Mouse (Mus musculus): ENCODE data around the gene 5730522E02Rik. TPM values are rescaled to one million over a fixed set of nuclear protein-coding genes. Genes with fewer than 3 reads are reported as not detected.

The 5730522E02Rik gene
- polyA plus RNA-seq, 1 experiment from 2014 or later, result 10.6 TPM

GRCm38 (mm10) chr11:25606886-25607285 lies 603.7 kb downstream of the 5730522E02Rik start:
- ATAC-seq (ENCODE audit: insufficient number of reproducible peaks, insufficient read depth, low FRiP score, low TSS enrichment), result no peak
- WGBS, result 53% methylated on average over 2 of the region's 2 CpGs
- no peak overlapping the region for H3K4me2 ChIP-seq (replicated peaks)

GRCm38 (mm10) chr11:25600030-25600429 lies 610.5 kb downstream of the 5730522E02Rik start:
- Histone ChIP-seq H3K4me2 (replicated peaks) (no peak overlapping the region), H3K4me1 (no peaks in the 10 kb centered on the region), H3K27me3 (no peaks in the 10 kb centered on the region), H3K4me3 (no peak overlapping the region), H3K9ac (no peak overlapping the region), H3K27ac (no peak overlapping the region), H3K9me3 (no peaks in the 10 kb centered on the region), H3K36me3 (no peaks in the 10 kb centered on the region)
- WGBS, result 82% methylated on average over 5 of the region's 5 CpGs
- ATAC-seq (ENCODE audit: insufficient number of reproducible peaks, insufficient read depth, low FRiP score, low TSS enrichment), result no peak

More at GRCm38 (mm10) chr11:25606886-25607285, 603.7 kb downstream of the 5730522E02Rik start:
- Histone ChIP-seq H3K4me1 (no peaks in the 10 kb centered on the region), H3K36me3 (no peaks in the 10 kb centered on the region), H3K9me3 (no peaks in the 10 kb centered on the region), H3K9ac (no peak overlapping the region), H3K27ac (no peak overlapping the region), H3K4me3 (no peak overlapping the region), H3K27me3 (no peaks in the 10 kb centered on the region)

GRCm38 (mm10) chr11:25595303-25595702 lies 615.3 kb downstream of the 5730522E02Rik start:
- Histone ChIP-seq H3K36me3 (no peaks in the 10 kb centered on the region), H3K4me1 (no peaks in the 10 kb centered on the region), H3K27ac (no peak overlapping the region), H3K9ac (no peak overlapping the region), H3K4me3 (no peak overlapping the region), H3K4me2 (replicated peaks) (no peak overlapping the region), H3K27me3 (no peaks in the 10 kb centered on the region), H3K9me3 (no peaks in the 10 kb centered on the region)
- no peak for ATAC-seq (ENCODE audit: insufficient number of reproducible peaks, insufficient read depth, low FRiP score, low TSS enrichment)
- 49% methylated on average over 6 of the region's 6 CpGs for WGBS

- 78% methylated on average over 3 of the region's 3 CpGs for WGBS
- Histone ChIP-seq H3K9ac (no peak overlapping the region), H3K9me3 (no peaks in the 10 kb centered on the region), H3K4me2 (replicated peaks) (no peak overlapping the region), H3K27ac (no peak overlapping the region), H3K36me3 (no peaks in the 10 kb centered on the region), H3K4me3 (no peak overlapping the region), H3K27me3 (no peaks in the 10 kb centered on the region), H3K4me1 (no peaks in the 10 kb centered on the region)
- ATAC-seq (ENCODE audit: insufficient number of reproducible peaks, insufficient read depth, low FRiP score, low TSS enrichment), result no peak
These were observed 615.8 kb downstream of the 5730522E02Rik start for GRCm38 (mm10) chr11:25594780-25595179.

GRCm38 (mm10) chr11:25592268-25592667 lies 618.3 kb downstream of the 5730522E02Rik start:
- WGBS, result 11% methylated on average over 3 of the region's 3 CpGs
- Histone ChIP-seq H3K9ac (no peak overlapping the region), H3K4me3 (no peak overlapping the region), H3K4me1 (no peaks in the 10 kb centered on the region), H3K9me3 (no peaks in the 10 kb centered on the region), H3K27ac (no peak overlapping the region), H3K36me3 (no peaks in the 10 kb centered on the region), H3K27me3 (no peaks in the 10 kb centered on the region), H3K4me2 (replicated peaks) (no peak overlapping the region)
- no peak for ATAC-seq (ENCODE audit: insufficient number of reproducible peaks, insufficient read depth, low FRiP score, low TSS enrichment)

GRCm38 (mm10) chr11:25590215-25590614 lies 620.3 kb downstream of the 5730522E02Rik start:
- no peak for ATAC-seq (ENCODE audit: insufficient number of reproducible peaks, insufficient read depth, low FRiP score, low TSS enrichment)
- Histone ChIP-seq H3K4me2 (replicated peaks) (no peak overlapping the region), H3K9ac (no peak overlapping the region), H3K36me3 (no peaks in the 10 kb centered on the region), H3K9me3 (no peaks in the 10 kb centered on the region), H3K27ac (no peak overlapping the region), H3K4me1 (no peaks in the 10 kb centered on the region), H3K27me3 (no peaks in the 10 kb centered on the region), H3K4me3 (no peak overlapping the region)
- WGBS, result 68% methylated on average over 4 of the region's 4 CpGs

GRCm38 (mm10) chr11:25589509-25589908 lies 621.1 kb downstream of the 5730522E02Rik start:
- ATAC-seq (ENCODE audit: insufficient number of reproducible peaks, insufficient read depth, low FRiP score, low TSS enrichment), result no peak
- no peaks in the 10 kb centered on the region for H3K4me1 ChIP-seq
- H3K9ac ChIP-seq, result no peak overlapping the region
- 58% methylated on average over 1 of the region's 1 CpGs for WGBS
- H3K27me3 ChIP-seq, result no peaks in the 10 kb centered on the region
- H3K4me3 ChIP-seq, result no peak overlapping the region
- no peaks in the 10 kb centered on the region for H3K36me3 ChIP-seq
- H3K4me2 ChIP-seq (replicated peaks), result no peak overlapping the region
- H3K27ac ChIP-seq, result no peak overlapping the region
- H3K9me3 ChIP-seq, result no peaks in the 10 kb centered on the region

- no peak for ATAC-seq (ENCODE audit: insufficient number of reproducible peaks, insufficient read depth, low FRiP score, low TSS enrichment)
- 90% methylated on average over 9 of the region's 9 CpGs for WGBS
- no peaks in the 10 kb centered on the region for H3K36me3 ChIP-seq
- no peaks in the 10 kb centered on the region for H3K4me1 ChIP-seq
- H3K4me2 ChIP-seq (replicated peaks), result no peak overlapping the region
- H3K9ac ChIP-seq, result no peak overlapping the region
- H3K9me3 ChIP-seq, result no peaks in the 10 kb centered on the region
- no peak overlapping the region for H3K27ac ChIP-seq
- H3K27me3 ChIP-seq, result no peaks in the 10 kb centered on the region
- H3K4me3 ChIP-seq, result no peak overlapping the region
These were observed 636.5 kb downstream of the 5730522E02Rik start for GRCm38 (mm10) chr11:25574129-25574465.

- H3K4me1 ChIP-seq, result no peaks in the 10 kb centered on the region
- no peak overlapping the region for H3K27ac ChIP-seq
- no peak overlapping the region for H3K9ac ChIP-seq
- H3K4me3 ChIP-seq, result no peak overlapping the region
- H3K4me2 ChIP-seq (replicated peaks), result no peak overlapping the region
- H3K27me3 ChIP-seq, result no peaks in the 10 kb centered on the region
- H3K9me3 ChIP-seq, result no peaks in the 10 kb centered on the region
- 41% methylated on average over 7 of the region's 7 CpGs for WGBS
- no peak for ATAC-seq (ENCODE audit: insufficient number of reproducible peaks, insufficient read depth, low FRiP score, low TSS enrichment)
- H3K36me3 ChIP-seq, result no peaks in the 10 kb centered on the region
These were observed 637.0 kb downstream of the 5730522E02Rik start for GRCm38 (mm10) chr11:25573408-25574128.

GRCm38 (mm10) chr11:25571396-25571795 lies 639.2 kb downstream of the 5730522E02Rik start:
- no peak overlapping the region for H3K9ac ChIP-seq
- no peak overlapping the region for H3K4me2 ChIP-seq (replicated peaks)
- H3K4me1 ChIP-seq, result no peaks in the 10 kb centered on the region
- no peak overlapping the region for H3K27ac ChIP-seq
- H3K9me3 ChIP-seq, result no peaks in the 10 kb centered on the region
- no peaks in the 10 kb centered on the region for H3K36me3 ChIP-seq
- WGBS, result 71% methylated on average over 2 of the region's 2 CpGs
- no peak overlapping the region for H3K4me3 ChIP-seq
- H3K27me3 ChIP-seq, result no peaks in the 10 kb centered on the region
- ATAC-seq (ENCODE audit: insufficient number of reproducible peaks, insufficient read depth, low FRiP score, low TSS enrichment), result no peak

All from embryonic facial prominence, embryonic 12.5 days (tissue).